Mouse (Mus musculus): ENCODE data around the gene Klhl12. TPM values are rescaled to one million over a fixed set of nuclear protein-coding genes. Genes with fewer than 3 reads are reported as not detected.
"Not testable (repeated sequence)": the region's sequence is repeated elsewhere in the genome, so short reads cannot be mapped to it uniquely, and the experiment has no call there.

Klhl12 gene
- total RNA-seq (2021) = 20.1 and 24.9 TPM in 2 replicates
- long read RNA-seq, transcript Klhl12-201 (12 exons, 3,408 nt) = major isoform, 15 of 22 reads
- long read RNA-seq, partial matches to known transcripts = 2 of 22 reads
- long read RNA-seq, other reads (novel, unspliced or antisense) = 3 of 22 reads

GRCm38 (mm10) chr1:134454904-134455824 is at the start of gene Klhl12:
Klhl12 (plus strand) TSS chr1:134455531.
- DNase-seq = peak; percentile 97

- no peak for DNase-seq
These were observed 48.9 kb upstream of the Klhl12 start for GRCm38 (mm10) chr1:134406414-134406771.

- no peak for DNase-seq
These were observed 47.3 kb upstream of the Klhl12 start for GRCm38 (mm10) chr1:134408080-134408479.

- no peak for DNase-seq
These were observed 43.4 kb upstream of the Klhl12 start for GRCm38 (mm10) chr1:134411706-134412629.

- DNase-seq = no peak
These were observed 41.3 kb upstream of the Klhl12 start for GRCm38 (mm10) chr1:134414038-134414437.

- no peak for DNase-seq
These were observed 40.7 kb upstream of the Klhl12 start for GRCm38 (mm10) chr1:134414501-134415167.

GRCm38 (mm10) chr1:134415168-134415831 is 40.0 kb upstream of the Klhl12 start, which contains the start of gene Adipor1:
Adipor1 (plus strand) TSS chr1:134415378.
- peak; percentile 98 for DNase-seq

- DNase-seq = no peak
These were observed 36.8 kb upstream of the Klhl12 start for GRCm38 (mm10) chr1:134418414-134418975.

GRCm38 (mm10) chr1:134419176-134419575 is 36.2 kb upstream of the Klhl12 start:
- no peak for DNase-seq

- peak; percentile 87 for DNase-seq
These were observed 35.4 kb upstream of the Klhl12 start for GRCm38 (mm10) chr1:134419751-134420458.

- DNase-seq = no peak
These were observed 31.4 kb upstream of the Klhl12 start for GRCm38 (mm10) chr1:134423911-134424310.

GRCm38 (mm10) chr1:134426289-134426688 is 29.0 kb upstream of the Klhl12 start:
- no peak for DNase-seq

- no peak for DNase-seq
These were observed 22.3 kb upstream of the Klhl12 start for GRCm38 (mm10) chr1:134433002-134433401.

- no peak for DNase-seq
These were observed 21.9 kb upstream of the Klhl12 start for GRCm38 (mm10) chr1:134433473-134433872.

- no peak for DNase-seq
These were observed 19.9 kb upstream of the Klhl12 start for GRCm38 (mm10) chr1:134435414-134435813.

- DNase-seq = no peak
These were observed 14.9 kb upstream of the Klhl12 start for GRCm38 (mm10) chr1:134440437-134440836.

GRCm38 (mm10) chr1:134441737-134442136 is 13.6 kb upstream of the Klhl12 start:
- not testable (repeated sequence) for DNase-seq

- DNase-seq = no peak
These were observed 12.9 kb upstream of the Klhl12 start for GRCm38 (mm10) chr1:134442394-134442793.

- not testable (repeated sequence) for DNase-seq
These were observed 12.0 kb upstream of the Klhl12 start for GRCm38 (mm10) chr1:134443288-134443687.

- no peak for DNase-seq
These were observed 9.9 kb upstream of the Klhl12 start for GRCm38 (mm10) chr1:134445418-134445817.

Measured in adrenal gland, postnatal 25 days (tissue).